Mouse (Mus musculus) neutrophil, adult 83 days (primary cell): ENCODE results near the gene Olfr211. TPM values are rescaled to one million over a fixed set of nuclear protein-coding genes. Genes with fewer than 3 reads are reported as not detected.

Experiments
- total RNA-seq, 2 experiments: library from RNA; stranded (reverse); gene quantifications; one replicate each; pipeline ENCODE4 v1.2.4; 2023

Olfr211 gene
- total RNA-seq: not detected

GRCm38 (mm10) chr6:116488791-116489190, at the start of gene Olfr211:
Gene Olfr211, plus strand, starts transcription at chr6:116489091.

GRCm38 (mm10) chr6:116460544-116461283, 28.2 kb upstream of the Olfr211 start, which contains the start of gene Alox5:
Gene Alox5, minus strand, starts transcription at chr6:116461178.

GRCm38 (mm10) chr6:116506302-116507003, 17.6 kb downstream of the Olfr211 start, which contains the start of gene Olfr212:
Gene Olfr212, plus strand, starts transcription at chr6:116506516.

GRCm38 (mm10) chr6:116538156-116538555, 49.3 kb downstream of the Olfr211 start, which contains the start of gene Olfr213:
Gene Olfr213, plus strand, starts transcription at chr6:116538456.

Other genes with a start within 250 kb of the Olfr211 start
- 10 to 100 TPM; 24.3 to 30.1 TPM for gene Zfand4, start 224.9 kb upstream of the Olfr211 start, total RNA-seq
- 10 to 100 TPM; 20.5 to 22.5 TPM for gene March8, start 151.1 kb upstream of the Olfr211 start, total RNA-seq
- gene Alox5, start 27.9 kb upstream of the Olfr211 start, total RNA-seq: 100 to 1,000 TPM; 239 to 243 TPM
- under 1 TPM; 0.53 to 0.79 TPM for gene Olfr212, start 17.4 kb downstream of the Olfr211 start, total RNA-seq
- not detected for gene Olfr213, start 49.4 kb downstream of the Olfr211 start, total RNA-seq
- gene Gm5580, start 62.0 kb downstream of the Olfr211 start, total RNA-seq: 1 to 10 TPM; 2.0 to 2.6 TPM
- gene Olfr214, start 65.1 kb downstream of the Olfr211 start, total RNA-seq: not detected
- gene Olfr215, start 95.1 kb downstream of the Olfr211 start, total RNA-seq: not detected
- 10 to 100 TPM; 12.6 to 13.6 TPM for gene Zfp422, start 139.9 kb downstream of the Olfr211 start, total RNA-seq
- gene Depp1, start 161.5 kb downstream of the Olfr211 start, total RNA-seq: not detected
- gene Rassf4, start 184.9 kb downstream of the Olfr211 start, total RNA-seq: 100 to 1,000 TPM in 1 of 2 experiments, 10 to 100 TPM in 1; 97.6 to 122 TPM
- under 1 TPM; 0.24 to 0.26 TPM for gene Tmem72, start 227.8 kb downstream of the Olfr211 start, total RNA-seq